Mouse (Mus musculus): ENCODE data around the gene Klhdc8a. TPM values are rescaled to one million over a fixed set of nuclear protein-coding genes. Genes with fewer than 3 reads are reported as not detected.

The Klhdc8a gene
- polyA plus RNA-seq, 1 experiment from 2014 or later: 0.56 TPM

DNA sequence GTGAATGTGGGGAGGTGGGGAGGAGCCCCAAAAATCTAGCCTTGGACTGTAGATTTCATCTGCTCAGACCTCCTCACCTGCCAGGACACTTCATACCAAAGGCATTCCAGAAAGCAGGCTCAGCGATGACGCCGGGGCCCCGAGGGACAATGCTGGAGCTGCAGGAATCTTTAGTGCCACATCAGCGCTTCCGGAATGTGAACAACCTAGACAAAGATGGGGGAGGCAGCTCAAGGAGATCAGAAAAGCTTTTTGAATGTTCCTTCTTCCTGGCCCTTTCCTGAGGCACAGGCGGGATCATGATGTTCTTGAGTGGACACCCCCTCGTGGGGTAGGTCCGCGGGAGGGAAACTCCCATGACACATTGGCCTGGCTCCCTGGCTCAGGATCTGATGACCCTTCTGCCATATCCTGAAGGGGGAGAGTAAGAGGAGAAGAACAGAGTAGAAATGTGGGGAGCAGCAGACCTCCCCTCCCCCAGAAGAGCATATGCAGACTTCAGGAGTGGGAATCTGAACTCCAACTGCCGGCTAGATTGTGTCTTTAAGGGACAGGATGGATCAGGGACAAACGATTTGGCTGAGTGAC is 37.0 kb downstream of the Klhdc8a start:
- 38% methylated on average over 12 of the region's 12 CpGs for WGBS (ENCODE audit: insufficient replicate concordance)
- no peaks in the 10 kb centered on the region for H3K27me3 ChIP-seq (ENCODE audit: control insufficient read depth, insufficient read depth, low read length)
- H3K27ac ChIP-seq (ENCODE audit: low read depth, low read length): no peak overlapping the region
- no peaks in the 10 kb centered on the region for H3K9me3 ChIP-seq (replicated peaks; ENCODE audit: control insufficient read depth, low read length)
- H3K36me3 ChIP-seq (ENCODE audit: control insufficient read depth, insufficient read depth, low read length): peaks cover 3% of the 10 kb centered on the region; the same call in 1 of the 2 replicates
- H3K9ac ChIP-seq (ENCODE audit: low read depth, low read length): no peak overlapping the region
- no peak overlapping the region for H3K4me3 ChIP-seq (ENCODE audit: low read depth, low read length)
- H3K4me2 ChIP-seq: no peak overlapping the region
- ATAC-seq (replicated peaks; ENCODE audit: insufficient number of reproducible peaks, low FRiP score, low TSS enrichment): no peak
- peaks cover 42% of the 10 kb centered on the region for H3K4me1 ChIP-seq (ENCODE audit: control insufficient read depth, insufficient read depth, low read length)

DNA sequence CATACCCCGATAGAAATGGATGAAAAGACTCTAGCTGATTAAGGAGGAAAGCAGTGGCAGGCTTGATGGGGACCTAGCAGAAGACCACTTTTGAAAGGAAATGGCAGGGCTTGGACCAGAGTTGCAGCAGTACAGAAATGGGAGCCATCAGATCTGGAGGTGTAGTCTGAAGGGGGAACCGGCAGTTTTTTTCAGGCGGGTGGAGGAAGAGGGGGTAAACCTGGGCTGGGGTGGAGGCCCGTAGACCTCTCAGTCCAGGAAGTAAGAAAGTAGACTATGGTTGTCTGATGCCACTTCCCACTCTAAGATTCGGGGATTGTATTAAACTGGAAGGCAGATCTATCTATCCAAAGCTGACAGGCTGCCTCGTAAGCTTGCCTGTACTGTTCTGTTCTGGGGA is 38.5 kb downstream of the Klhdc8a start:
- no peak for ATAC-seq (replicated peaks; ENCODE audit: insufficient number of reproducible peaks, low FRiP score, low TSS enrichment)
- Histone ChIP-seq H3K36me3 (ENCODE audit: control insufficient read depth, insufficient read depth, low read length) (peaks cover 2% of the 10 kb centered on the region; the same call in 1 of the 2 replicates), H3K27me3 (ENCODE audit: control insufficient read depth, insufficient read depth, low read length) (no peaks in the 10 kb centered on the region), H3K9ac (ENCODE audit: low read depth, low read length) (no peak overlapping the region), H3K4me1 (ENCODE audit: control insufficient read depth, insufficient read depth, low read length) (peaks cover 44% of the 10 kb centered on the region), H3K4me2 (no peak overlapping the region), H3K9me3 (replicated peaks; ENCODE audit: control insufficient read depth, low read length) (no peaks in the 10 kb centered on the region), H3K27ac (ENCODE audit: low read depth, low read length) (no peak overlapping the region), H3K4me3 (ENCODE audit: low read depth, low read length) (no peak overlapping the region)
- WGBS (ENCODE audit: insufficient replicate concordance): 54% methylated on average over 6 of the region's 6 CpGs

DNA sequence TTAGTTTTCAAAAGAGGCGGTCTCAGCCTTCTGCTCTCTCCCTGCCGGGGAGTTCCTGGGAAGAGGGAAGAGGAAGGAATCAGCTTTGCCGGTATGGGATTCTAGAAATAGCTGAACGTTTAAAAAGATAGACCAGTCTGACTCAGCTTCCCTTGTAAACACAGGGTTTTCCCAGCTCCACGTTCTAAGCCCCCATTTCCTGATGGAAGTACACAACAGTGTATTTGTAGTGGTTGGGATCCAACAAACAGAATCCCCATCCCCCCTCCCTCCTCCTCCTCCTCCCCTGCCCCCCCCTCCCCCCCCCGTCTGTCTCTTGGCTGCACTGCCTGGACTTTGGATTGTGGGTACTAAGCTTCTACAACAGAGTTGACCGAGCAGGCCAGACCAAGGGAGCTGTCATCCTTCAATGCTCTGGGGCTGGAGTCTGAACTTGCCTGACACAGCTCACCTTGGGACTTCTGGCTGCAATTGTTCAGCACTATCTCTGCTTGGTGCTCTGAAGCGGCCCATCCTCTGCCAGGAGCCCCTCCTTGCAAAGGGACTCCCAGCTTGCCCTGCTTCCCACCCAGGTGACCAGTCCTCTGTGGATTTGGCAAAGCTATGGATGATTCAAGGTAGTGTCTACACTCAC is 39.7 kb downstream of the Klhdc8a start:
- Histone ChIP-seq H3K36me3 (ENCODE audit: control insufficient read depth, insufficient read depth, low read length) (no peaks in the 10 kb centered on the region), H3K27me3 (ENCODE audit: control insufficient read depth, insufficient read depth, low read length) (no peaks in the 10 kb centered on the region), H3K4me1 (ENCODE audit: control insufficient read depth, insufficient read depth, low read length) (peaks cover 46% of the 10 kb centered on the region), H3K9me3 (replicated peaks; ENCODE audit: control insufficient read depth, low read length) (no peaks in the 10 kb centered on the region), H3K4me3 (ENCODE audit: low read depth, low read length) (no peak overlapping the region), H3K9ac (ENCODE audit: low read depth, low read length) (no peak overlapping the region), H3K27ac (ENCODE audit: low read depth, low read length) (no peak overlapping the region), H3K4me2 (no peak overlapping the region)
- ATAC-seq (replicated peaks; ENCODE audit: insufficient number of reproducible peaks, low FRiP score, low TSS enrichment): no peak
- 24% methylated on average over 8 of the region's 8 CpGs for WGBS (ENCODE audit: insufficient replicate concordance)

- no peak overlapping the region for H3K4me3 ChIP-seq (ENCODE audit: low read depth, low read length)
- 25% methylated on average over 5 of the region's 5 CpGs for whole genome bisulfite sequencing (ENCODE audit: insufficient replicate concordance)
- peaks cover 22% of the 10 kb centered on the region for H3K4me1 ChIP-seq (ENCODE audit: control insufficient read depth, insufficient read depth, low read length)
- H3K4me2 ChIP-seq: no peak overlapping the region
- H3K9me3 ChIP-seq (replicated peaks; ENCODE audit: control insufficient read depth, low read length): no peaks in the 10 kb centered on the region
- H3K27me3 ChIP-seq (ENCODE audit: control insufficient read depth, insufficient read depth, low read length): no peaks in the 10 kb centered on the region
- no peak overlapping the region for H3K9ac ChIP-seq (ENCODE audit: low read depth, low read length)
- H3K27ac ChIP-seq (ENCODE audit: low read depth, low read length): no peak overlapping the region
- ATAC-seq (replicated peaks; ENCODE audit: insufficient number of reproducible peaks, low FRiP score, low TSS enrichment): no peak; the same call in 1 of the 2 replicates
- no peaks in the 10 kb centered on the region for H3K36me3 ChIP-seq (ENCODE audit: control insufficient read depth, insufficient read depth, low read length)
Observed at GRCm38 (mm10) chr1:132341731-132342501, 43.5 kb downstream of the Klhdc8a start.

- Histone ChIP-seq H3K4me2 (no peak overlapping the region), H3K4me1 (ENCODE audit: control insufficient read depth, insufficient read depth, low read length) (peaks cover 19% of the 10 kb centered on the region), H3K27ac (ENCODE audit: low read depth, low read length) (no peak overlapping the region), H3K36me3 (ENCODE audit: control insufficient read depth, insufficient read depth, low read length) (no peaks in the 10 kb centered on the region), H3K27me3 (ENCODE audit: control insufficient read depth, insufficient read depth, low read length) (no peaks in the 10 kb centered on the region), H3K9ac (ENCODE audit: low read depth, low read length) (no peak overlapping the region), H3K4me3 (ENCODE audit: low read depth, low read length) (no peak overlapping the region), H3K9me3 (replicated peaks; ENCODE audit: control insufficient read depth, low read length) (no peaks in the 10 kb centered on the region)
- WGBS (ENCODE audit: insufficient replicate concordance): 52% methylated on average over 3 of the region's 3 CpGs
- no peak for ATAC-seq (replicated peaks; ENCODE audit: insufficient number of reproducible peaks, low FRiP score, low TSS enrichment)
Observed at GRCm38 (mm10) chr1:132342518-132342917, 44.1 kb downstream of the Klhdc8a start.

DNA sequence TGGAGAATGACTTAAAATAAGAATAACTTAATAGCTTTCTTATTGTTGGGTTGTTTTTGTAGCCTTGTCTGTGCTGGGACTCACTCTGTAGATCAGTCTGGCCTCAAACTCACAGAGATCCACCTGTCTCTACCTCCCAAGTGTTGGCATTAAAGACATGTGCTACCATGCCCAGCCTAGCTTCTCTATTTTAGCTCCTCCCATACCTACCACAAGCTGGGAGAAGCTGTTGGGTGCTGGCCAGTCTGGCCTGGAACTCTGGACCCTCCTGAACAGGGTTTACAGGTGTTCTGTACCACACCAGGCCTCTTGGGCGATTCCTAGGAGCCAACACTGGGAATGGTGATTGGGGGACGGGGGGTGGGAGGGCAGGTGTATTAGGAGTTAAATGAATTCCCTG is 44.8 kb downstream of the Klhdc8a start:
- H3K27me3 ChIP-seq (ENCODE audit: control insufficient read depth, insufficient read depth, low read length): no peaks in the 10 kb centered on the region
- H3K4me1 ChIP-seq (ENCODE audit: control insufficient read depth, insufficient read depth, low read length): peaks cover 17% of the 10 kb centered on the region
- no peak overlapping the region for H3K9ac ChIP-seq (ENCODE audit: low read depth, low read length)
- H3K9me3 ChIP-seq (replicated peaks; ENCODE audit: control insufficient read depth, low read length): no peaks in the 10 kb centered on the region
- no peak for ATAC-seq (replicated peaks; ENCODE audit: insufficient number of reproducible peaks, low FRiP score, low TSS enrichment)
- no peak overlapping the region for H3K27ac ChIP-seq (ENCODE audit: low read depth, low read length)
- 84% methylated on average over 2 of the region's 2 CpGs for WGBS (ENCODE audit: insufficient replicate concordance)
- no peak overlapping the region for H3K4me3 ChIP-seq (ENCODE audit: low read depth, low read length)
- no peak overlapping the region for H3K4me2 ChIP-seq
- H3K36me3 ChIP-seq (ENCODE audit: control insufficient read depth, insufficient read depth, low read length): no peaks in the 10 kb centered on the region

GRCm38 (mm10) chr1:132343656-132344055 is 45.2 kb downstream of the Klhdc8a start:
- Histone ChIP-seq H3K4me1 (ENCODE audit: control insufficient read depth, insufficient read depth, low read length) (peaks cover 14% of the 10 kb centered on the region), H3K36me3 (ENCODE audit: control insufficient read depth, insufficient read depth, low read length) (no peaks in the 10 kb centered on the region), H3K9me3 (replicated peaks; ENCODE audit: control insufficient read depth, low read length) (no peaks in the 10 kb centered on the region), H3K4me3 (ENCODE audit: low read depth, low read length) (no peak overlapping the region), H3K27me3 (ENCODE audit: control insufficient read depth, insufficient read depth, low read length) (no peaks in the 10 kb centered on the region), H3K27ac (ENCODE audit: low read depth, low read length) (no peak overlapping the region), H3K4me2 (no peak overlapping the region), H3K9ac (ENCODE audit: low read depth, low read length) (no peak overlapping the region)
- no peak for ATAC-seq (replicated peaks; ENCODE audit: insufficient number of reproducible peaks, low FRiP score, low TSS enrichment)
- 93% methylated on average over 1 of the region's 1 CpGs for WGBS (ENCODE audit: insufficient replicate concordance)

- ATAC-seq (replicated peaks; ENCODE audit: insufficient number of reproducible peaks, low FRiP score, low TSS enrichment): no peak
- Histone ChIP-seq H3K27ac (ENCODE audit: low read depth, low read length) (no peak overlapping the region), H3K4me1 (ENCODE audit: control insufficient read depth, insufficient read depth, low read length) (peaks cover 14% of the 10 kb centered on the region), H3K9me3 (replicated peaks; ENCODE audit: control insufficient read depth, low read length) (no peaks in the 10 kb centered on the region), H3K27me3 (ENCODE audit: control insufficient read depth, insufficient read depth, low read length) (no peaks in the 10 kb centered on the region), H3K4me2 (no peak overlapping the region), H3K4me3 (ENCODE audit: low read depth, low read length) (no peak overlapping the region), H3K9ac (ENCODE audit: low read depth, low read length) (no peak overlapping the region), H3K36me3 (ENCODE audit: control insufficient read depth, insufficient read depth, low read length) (no peaks in the 10 kb centered on the region)
- 79% methylated on average over 4 of the region's 4 CpGs for WGBS (ENCODE audit: insufficient replicate concordance)
Observed at GRCm38 (mm10) chr1:132345514-132345913, 47.1 kb downstream of the Klhdc8a start.
